Mouse (Mus musculus) brain, adult 2 months (tissue): Measurements from ENCODE around the gene Itgav.
A peak's percentile ranks its signal among the peaks of the same experiment; 100 is the strongest.

Source experiments
- DNase-seq: peaks from one replicate; pipeline ENCODE4 v3.0.0; 2011; ENCODE audit warnings: low read depth, low spot score

Itgav gene

GRCm38 (mm10) chr2:83814009-83814408, 89.8 kb downstream of the Itgav start:
- peak; percentile 88 for DNase-seq

- DNase-seq, result peak; percentile 24
These were observed 92.0 kb downstream of the Itgav start for GRCm38 (mm10) chr2:83816147-83816546.

DNA sequence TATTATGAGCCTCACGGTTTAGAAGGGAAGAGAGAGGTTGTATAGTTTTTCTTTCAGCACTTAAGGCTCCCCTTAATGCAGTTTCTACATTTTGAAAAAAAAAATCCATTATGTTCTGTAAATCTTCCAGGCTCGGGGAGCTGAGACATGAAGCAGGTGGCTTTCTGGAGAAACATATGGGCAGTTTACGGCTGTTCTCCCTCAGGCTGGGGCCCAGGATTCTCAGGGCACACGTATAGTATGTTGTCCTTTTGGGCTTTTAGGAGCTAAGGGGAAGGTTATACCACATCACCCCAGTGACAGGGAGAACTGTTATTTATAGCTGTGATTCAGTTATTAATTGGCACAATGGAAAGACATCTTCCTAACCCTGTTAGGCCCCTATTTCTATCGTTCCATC, 101.0 kb downstream of the Itgav start:
- DNase-seq, result peak; percentile 74

DNA sequence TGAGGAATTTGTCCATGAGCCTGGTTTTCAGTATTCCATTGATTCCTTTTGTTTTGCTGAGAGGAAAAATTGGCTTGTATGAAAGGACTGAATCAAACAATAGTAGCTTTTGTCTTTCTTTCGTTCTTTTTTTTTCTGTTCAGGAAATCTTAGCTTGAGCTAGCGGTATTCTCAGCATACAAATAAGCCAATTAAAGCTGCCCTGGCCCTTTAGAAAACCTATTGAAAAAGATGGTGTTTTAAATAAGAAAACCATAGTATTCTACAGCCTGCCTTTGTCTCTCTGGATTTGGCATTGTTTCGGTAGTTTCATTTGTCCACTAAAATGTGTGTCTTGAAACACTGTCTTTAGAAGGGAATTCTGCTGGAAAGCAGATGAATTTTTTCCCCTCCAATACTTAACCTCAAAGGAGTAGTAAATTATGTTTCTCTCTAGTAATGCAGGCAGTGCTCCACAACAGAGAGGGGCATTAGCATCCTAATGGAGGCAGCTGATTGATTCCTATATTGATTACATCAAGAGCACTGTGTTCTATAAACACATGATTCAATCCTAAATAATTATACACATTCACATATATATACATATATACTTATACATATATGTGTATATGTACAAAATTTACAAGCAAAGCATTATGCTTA, 104.8 kb downstream of the Itgav start:
- peak; percentile 49 for DNase-seq

DNA sequence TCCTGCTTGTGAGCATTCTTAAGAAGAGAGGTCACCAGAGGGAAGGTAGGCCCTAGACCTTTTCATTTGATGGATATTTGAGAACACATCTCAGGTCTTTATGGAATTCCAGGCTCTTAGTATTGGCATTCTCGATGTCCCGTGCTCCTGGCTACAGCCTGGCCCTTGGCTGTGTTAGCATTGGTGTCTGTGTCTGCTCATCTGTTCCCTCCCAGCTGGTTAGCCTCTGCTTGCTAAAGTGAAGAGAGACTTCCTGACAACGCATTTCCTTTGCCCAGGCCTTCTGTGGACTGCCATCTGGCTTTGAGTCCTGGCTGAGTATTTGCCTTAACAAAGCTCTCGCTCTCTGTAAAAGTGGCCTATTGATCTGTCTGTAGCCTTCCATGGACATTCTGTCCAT, 108.7 kb downstream of the Itgav start:
- peak; percentile 50 for DNase-seq

GRCm38 (mm10) chr2:83835313-83836070, 111.3 kb downstream of the Itgav start:
- no peak for DNase-seq

GRCm38 (mm10) chr2:83848495-83848894, 124.3 kb downstream of the Itgav start:
- peak; percentile 62 for DNase-seq

DNA sequence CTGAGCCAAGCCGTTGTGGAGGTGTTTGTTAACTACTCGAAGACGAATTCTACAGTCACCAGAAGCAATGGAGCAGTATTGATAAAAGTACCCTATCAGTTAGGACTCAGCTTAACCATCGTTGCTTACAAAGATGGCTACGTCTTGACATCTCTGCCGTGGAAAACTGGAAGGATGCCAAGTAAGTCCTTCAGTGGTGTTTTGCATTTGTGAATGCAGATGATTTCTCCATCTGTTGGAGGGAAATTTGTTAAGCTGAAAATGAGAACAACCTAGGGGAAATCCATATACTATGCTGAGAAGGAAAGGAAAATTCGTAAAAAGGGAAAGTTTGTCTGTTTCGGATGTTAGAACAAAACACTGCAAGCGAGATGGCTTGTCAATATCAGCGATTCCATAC, 129.2 kb downstream of the Itgav start:
- DNase-seq, result peak; percentile 33

DNA sequence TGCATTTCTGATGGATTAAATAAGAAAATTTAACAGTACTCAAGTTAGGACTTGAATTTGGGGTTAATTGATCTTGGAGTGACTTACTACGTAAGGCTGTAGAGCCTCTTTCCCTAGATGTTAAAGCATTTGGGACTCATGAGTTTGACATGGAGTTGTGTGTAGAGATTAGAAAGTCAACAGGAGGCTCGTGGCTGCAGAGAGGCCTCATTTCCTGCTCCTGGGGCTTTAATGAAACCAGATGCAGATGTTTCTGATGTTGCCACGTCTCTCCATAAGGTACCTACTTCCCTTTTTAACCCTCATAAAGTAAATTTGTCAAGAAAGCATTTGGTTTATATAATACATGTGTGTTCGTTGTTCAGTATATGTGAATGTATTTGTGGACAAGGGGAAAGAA, 132.0 kb downstream of the Itgav start:
- DNase-seq, result no peak
